Mouse (Mus musculus) c-Kit-positive CD71-positive TER-119-negative erythroid progenitor cells, embryonic 14.5 days (primary cell): ENCODE measurements around the gene Mef2d.
"Not testable (repeated sequence)": the region's sequence is repeated elsewhere in the genome, so short reads cannot be mapped to it uniquely, and the experiment has no call there.

Source experiments
- DNase-seq: peaks from one replicate; pipeline ENCODE4 v3.0.0-alpha.2; 2013; ENCODE audit warnings: low read depth

The Mef2d gene

GRCm38 (mm10) chr3:88150061-88150998 lies 8.2 kb downstream of the Mef2d start:
- DNase-seq: no peak

GRCm38 (mm10) chr3:88150999-88151364 lies 8.8 kb downstream of the Mef2d start:
- no peak for DNase-seq

- no peak for DNase-seq
Observed at GRCm38 (mm10) chr3:88152056-88152455, 9.9 kb downstream of the Mef2d start.

GRCm38 (mm10) chr3:88153290-88154011 lies 11.3 kb downstream of the Mef2d start:
- no peak for DNase-seq

GRCm38 (mm10) chr3:88154236-88154635 lies 12.1 kb downstream of the Mef2d start:
- DNase-seq: no peak

- no peak for DNase-seq
Observed at GRCm38 (mm10) chr3:88156817-88157216, 14.6 kb downstream of the Mef2d start.

GRCm38 (mm10) chr3:88157771-88158597 lies 15.8 kb downstream of the Mef2d start:
- no peak for DNase-seq

GRCm38 (mm10) chr3:88158991-88159390 lies 16.8 kb downstream of the Mef2d start:
- DNase-seq: no peak

GRCm38 (mm10) chr3:88160856-88161255 lies 18.7 kb downstream of the Mef2d start:
- DNase-seq: no peak

GRCm38 (mm10) chr3:88162259-88162658 lies 20.1 kb downstream of the Mef2d start:
- no peak for DNase-seq

- DNase-seq: no peak
Observed at GRCm38 (mm10) chr3:88162811-88163210, 20.6 kb downstream of the Mef2d start.

- no peak for DNase-seq
Observed at GRCm38 (mm10) chr3:88163847-88164246, 21.7 kb downstream of the Mef2d start.

GRCm38 (mm10) chr3:88164263-88164662 lies 22.1 kb downstream of the Mef2d start:
- no peak for DNase-seq

- no peak for DNase-seq
Observed at GRCm38 (mm10) chr3:88166056-88166455, 23.9 kb downstream of the Mef2d start.

GRCm38 (mm10) chr3:88170361-88170760 lies 28.2 kb downstream of the Mef2d start:
- no peak for DNase-seq

- no peak for DNase-seq
Observed at GRCm38 (mm10) chr3:88172440-88172839, 30.3 kb downstream of the Mef2d start.

GRCm38 (mm10) chr3:88173375-88173774 lies 31.2 kb downstream of the Mef2d start:
- peak; percentile 31 for DNase-seq

- DNase-seq: no peak
Observed at GRCm38 (mm10) chr3:88174894-88175293, 32.7 kb downstream of the Mef2d start.

- DNase-seq: no peak
Observed at GRCm38 (mm10) chr3:88177106-88177505, 34.9 kb downstream of the Mef2d start.

GRCm38 (mm10) chr3:88177562-88178345 lies 35.6 kb downstream of the Mef2d start:
- DNase-seq: peak; percentile 98

- DNase-seq: not testable (repeated sequence)
Observed at GRCm38 (mm10) chr3:88178346-88178733, 36.2 kb downstream of the Mef2d start.
